Mouse (Mus musculus) testis, adult 2 months (tissue): ENCODE measurements around the gene Theg. TPM values are rescaled to one million over a fixed set of nuclear protein-coding genes. Genes with fewer than 3 reads are reported as not detected.

Experiments
- H3K27ac ChIP-seq: fragments of 200-500 bp; 2 replicates; pipeline ENCODE4 v1.5.1; 2012; ENCODE audit warnings: low read depth, low read length; ENCODE audit not compliant: control insufficient read depth, insufficient read depth
- H3K27me3 ChIP-seq: fragments of 200-500 bp; 2 replicates; pipeline ENCODE4 v1.6.1; 2012; ENCODE audit warnings: mild to moderate bottlenecking, low read length, moderate library complexity; ENCODE audit not compliant: control insufficient read depth, insufficient read depth
- H3K36me3 ChIP-seq: fragments of 200-500 bp; 2 replicates; pipeline ENCODE4 v1.6.1; 2012; ENCODE audit warnings: mild to moderate bottlenecking, low read length; ENCODE audit not compliant: control insufficient read depth, insufficient read depth
- H3K4me1 ChIP-seq: fragments of 200-500 bp; 2 replicates; pipeline ENCODE4 v1.6.1; 2012; ENCODE audit warnings: low read length; ENCODE audit not compliant: control insufficient read depth, insufficient read depth
- H3K4me3 ChIP-seq: fragments of 200-500 bp; 2 replicates; pipeline ENCODE4 v1.5.1; 2012; ENCODE audit warnings: low read depth, mild to moderate bottlenecking, low read length, moderate library complexity, mixed read lengths; ENCODE audit not compliant: control insufficient read depth
- CTCF ChIP-seq: fragments of 200-500 bp; IDR thresholded peaks from 2 replicates; pipeline ENCODE4 v1.5.1; 2012; ENCODE audit warnings: low read depth, mild to moderate bottlenecking, inconsistent platforms, low read length, moderate library complexity; ENCODE audit not compliant: control insufficient read depth, insufficient read depth, insufficient replicate concordance
- POLR2A ChIP-seq: fragments of 200-500 bp; IDR thresholded peaks from 2 replicates; pipeline ENCODE4 v1.6.1; 2012; ENCODE audit warnings: low read depth, mild to moderate bottlenecking, inconsistent platforms, low read length, moderate library complexity; ENCODE audit not compliant: control insufficient read depth
- polyA plus RNA-seq: library from polyadenylated mRNA; depleted of rRNA; stranded (reverse); fragments of >200 nt; gene quantifications from 2 replicates; pipeline ENCODE4 v1.2.3, GENCODE M21; 2012

The Theg gene
- polyA plus RNA-seq, 1 experiment, result 407 TPM

DNA sequence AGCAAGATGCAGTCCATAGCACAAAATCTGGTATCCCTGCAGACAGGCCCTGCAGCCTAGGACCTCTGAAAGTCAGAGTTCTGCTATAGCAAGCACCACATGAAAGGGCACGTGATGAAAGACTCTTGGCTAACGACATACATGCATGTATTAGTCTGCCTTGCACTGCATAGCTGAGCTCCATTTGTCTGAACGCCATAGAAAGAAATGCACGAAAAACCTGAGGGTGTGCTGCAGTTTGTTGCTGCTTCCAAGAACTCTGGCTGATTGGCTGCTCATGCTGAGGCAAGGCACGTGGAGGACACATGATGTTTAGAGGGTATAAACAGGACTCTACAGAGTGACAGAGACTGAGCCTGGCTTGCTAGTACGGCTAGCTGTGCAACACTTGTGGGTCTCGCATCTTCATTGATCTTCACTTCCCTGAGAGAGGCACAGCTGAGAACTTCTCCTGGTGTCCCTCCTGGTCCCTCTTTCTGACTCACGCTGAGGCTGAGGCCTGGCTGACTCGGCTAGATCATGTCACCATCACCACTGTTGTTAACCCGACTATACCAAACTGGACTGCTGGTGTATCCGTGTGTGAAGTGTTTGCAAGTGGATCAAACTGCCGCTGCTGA, 50.6 kb downstream of the Theg start:
- H3K36me3 ChIP-seq, result no peaks in the 10 kb centered on the region
- H3K27ac ChIP-seq, result no peak overlapping the region
- no peak overlapping the region for H3K4me3 ChIP-seq
- peaks cover 13% of the 10 kb centered on the region for H3K4me1 ChIP-seq
- TF ChIP-seq CTCF (no peak), POLR2A (no peak)
- H3K27me3 ChIP-seq, result no peaks in the 10 kb centered on the region

DNA sequence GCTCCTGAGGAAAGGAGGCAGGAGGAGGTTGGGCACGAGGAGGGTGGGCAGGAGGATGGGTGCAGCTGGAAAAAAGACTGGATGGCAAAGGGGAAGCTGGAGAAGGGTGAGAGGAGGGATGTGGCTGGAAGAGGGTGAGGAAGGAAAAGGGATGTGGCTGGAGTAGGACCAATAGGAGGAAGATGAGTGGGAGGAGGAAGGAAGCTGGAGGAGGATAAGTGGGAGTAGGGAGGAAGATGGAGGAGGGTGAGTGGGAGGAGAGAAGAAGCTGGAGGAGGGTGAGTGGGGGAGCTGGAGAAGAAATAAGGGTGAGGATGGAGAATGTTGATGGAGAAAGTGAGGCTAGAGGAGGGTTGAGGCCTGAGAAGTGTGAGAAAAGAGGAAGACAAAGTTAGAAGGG, 51.7 kb downstream of the Theg start:
- Histone ChIP-seq H3K4me3 (no peak overlapping the region), H3K27me3 (no peaks in the 10 kb centered on the region), H3K27ac (no peak overlapping the region), H3K4me1 (peaks cover 13% of the 10 kb centered on the region), H3K36me3 (no peaks in the 10 kb centered on the region)
- TF ChIP-seq CTCF (no peak), POLR2A (no peak)

GRCm38 (mm10) chr10:79534426-79534825, 52.7 kb downstream of the Theg start:
- TF ChIP-seq CTCF (no peak), POLR2A (no peak)
- Histone ChIP-seq H3K27ac (no peak overlapping the region), H3K4me3 (no peak overlapping the region), H3K27me3 (no peaks in the 10 kb centered on the region), H3K4me1 (peaks cover 13% of the 10 kb centered on the region), H3K36me3 (no peaks in the 10 kb centered on the region)

GRCm38 (mm10) chr10:79533126-79533911, 53.8 kb downstream of the Theg start, which contains the start of gene Plpp2:
Gene Plpp2 (minus strand): TSS chr10:79533796.
- TF ChIP-seq CTCF, result peak; percentile 50; the same call in 1 of the 2 replicates
- no peak; the same call in 1 of the 2 replicates for TF ChIP-seq POLR2A
- H3K27ac ChIP-seq, result no peak within 1 kb of the TSS

GRCm38 (mm10) chr10:79532678-79533077, 54.5 kb downstream of the Theg start:
- H3K36me3 ChIP-seq, result no peaks in the 10 kb centered on the region
- H3K4me3 ChIP-seq, result no peak overlapping the region; the same call in 1 of the 2 replicates
- TF ChIP-seq CTCF, result no peak
- no peak for TF ChIP-seq POLR2A
- no peaks in the 10 kb centered on the region for H3K27me3 ChIP-seq
- peaks cover 13% of the 10 kb centered on the region for H3K4me1 ChIP-seq
- no peak overlapping the region for H3K27ac ChIP-seq

More at GRCm38 (mm10) chr10:79533126-79533911, 53.8 kb downstream of the Theg start, which contains the start of gene Plpp2:
- Histone ChIP-seq H3K27me3 (no peaks in the 10 kb centered on the region), H3K4me1 (peaks cover 13% of the 10 kb centered on the region), H3K36me3 (no peaks in the 10 kb centered on the region), H3K4me3 (peak within 1 kb of the TSS; percentile 54)

- H3K27ac ChIP-seq, result no peak overlapping the region
- H3K4me3 ChIP-seq, result no peak overlapping the region
- no peak for TF ChIP-seq POLR2A
- no peak for TF ChIP-seq CTCF
- H3K4me1 ChIP-seq, result peaks cover 13% of the 10 kb centered on the region
- H3K36me3 ChIP-seq, result no peaks in the 10 kb centered on the region
- no peaks in the 10 kb centered on the region for H3K27me3 ChIP-seq
These were observed 55.5 kb downstream of the Theg start for GRCm38 (mm10) chr10:79531593-79531992.

DNA sequence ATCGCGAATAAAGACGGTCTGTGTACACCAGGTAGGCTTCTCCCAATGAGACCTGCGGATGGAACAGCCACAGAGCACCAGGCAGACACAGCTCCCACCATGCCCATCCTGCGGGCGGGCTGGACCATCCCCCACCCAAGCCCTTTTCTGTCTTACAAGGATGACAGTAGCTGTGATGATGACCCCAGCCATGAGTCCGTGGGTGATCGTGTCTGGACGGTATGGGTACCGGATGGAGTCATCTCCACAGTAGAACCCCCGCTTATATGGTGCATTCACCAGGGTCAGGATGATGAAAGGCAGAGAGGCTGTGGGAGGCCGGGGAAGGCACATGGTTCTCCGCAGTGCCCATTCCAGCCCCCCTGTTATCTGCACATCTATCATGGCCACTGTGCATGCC, 56.4 kb downstream of the Theg start:
- TF ChIP-seq CTCF, result no peak
- no peak for TF ChIP-seq POLR2A
- H3K4me3 ChIP-seq, result no peak overlapping the region
- no peaks in the 10 kb centered on the region for H3K36me3 ChIP-seq
- H3K27ac ChIP-seq, result no peak overlapping the region
- H3K27me3 ChIP-seq, result no peaks in the 10 kb centered on the region
- peaks cover 13% of the 10 kb centered on the region for H3K4me1 ChIP-seq
